Mouse (Mus musculus) urinary bladder, postnatal 14 days (tissue): ENCODE data around the gene Plcd4.
"Not testable (repeated sequence)": the region's sequence is repeated elsewhere in the genome, so short reads cannot be mapped to it uniquely, and the experiment has no call there.

Experiments used
- DNase-seq: peaks from one replicate; pipeline ENCODE4 v3.0.0; 2021; ENCODE audit warnings: low spot score

Gene Plcd4

DNA sequence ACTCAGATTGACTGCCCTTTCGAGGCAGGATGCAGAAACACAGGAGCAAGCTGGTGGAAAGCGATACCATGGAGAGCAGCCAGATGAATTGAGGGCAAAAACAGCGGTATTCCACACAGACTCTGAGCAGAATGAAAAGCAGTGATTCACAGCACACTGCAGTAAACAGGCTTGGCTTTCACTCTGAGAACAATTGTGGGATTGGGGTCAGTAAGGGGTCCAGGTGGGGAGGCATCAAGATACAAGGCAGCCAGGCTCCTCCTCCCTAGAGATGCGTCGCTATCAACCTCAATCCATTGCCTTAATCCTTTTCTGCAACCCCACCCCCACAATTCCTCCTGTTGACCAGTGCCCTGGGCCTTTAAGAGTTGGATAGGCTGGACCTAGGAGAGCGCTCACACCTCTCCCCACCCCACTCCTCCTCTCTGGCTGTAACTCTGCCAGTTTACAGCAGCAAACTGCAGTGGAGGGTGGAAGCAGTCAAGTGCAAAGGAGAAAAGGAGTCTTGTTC, at the start of gene Plcd4:
TSS of gene Plcd4 (plus strand) at position 438 of the 511 bp plus-strand sequence.
- no peak for DNase-seq

DNA sequence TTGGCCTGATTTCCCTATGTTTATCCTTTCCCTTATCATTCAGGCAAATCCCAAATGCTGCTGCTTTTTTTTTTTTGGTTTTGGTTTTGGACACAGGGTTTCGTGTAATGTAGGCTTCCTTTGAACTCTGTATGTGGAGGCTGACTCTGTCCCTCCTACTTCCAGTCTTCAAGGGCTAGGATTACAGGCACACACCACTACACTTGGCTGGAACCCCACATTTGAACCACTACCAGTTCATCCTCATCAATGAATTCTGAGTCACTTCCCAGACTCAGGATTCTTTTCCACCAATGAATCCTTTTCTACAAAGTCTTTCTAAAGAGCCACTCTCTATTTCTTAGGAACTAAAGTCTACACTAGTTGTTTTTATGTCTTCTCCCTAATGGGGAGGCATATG, 41.6 kb upstream of the Plcd4 start:
- no peak for DNase-seq

DNA sequence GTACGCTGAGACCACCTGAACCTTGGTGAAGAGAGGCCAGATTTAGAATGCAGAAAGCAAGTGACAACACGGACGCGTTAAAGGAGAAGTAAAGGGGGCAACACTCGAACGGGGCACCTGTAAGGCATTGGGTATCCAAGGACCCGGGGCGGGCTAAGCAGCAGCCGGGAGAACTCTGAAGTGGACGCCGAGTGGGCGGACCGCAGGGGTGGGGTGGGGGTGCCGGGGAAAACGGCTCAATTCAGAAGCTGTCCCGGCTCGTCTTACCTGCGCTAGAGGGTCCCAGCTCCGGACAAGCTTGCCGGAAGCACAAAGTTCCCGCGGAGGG, 37.3 kb upstream of the Plcd4 start:
- DNase-seq: no peak

DNA sequence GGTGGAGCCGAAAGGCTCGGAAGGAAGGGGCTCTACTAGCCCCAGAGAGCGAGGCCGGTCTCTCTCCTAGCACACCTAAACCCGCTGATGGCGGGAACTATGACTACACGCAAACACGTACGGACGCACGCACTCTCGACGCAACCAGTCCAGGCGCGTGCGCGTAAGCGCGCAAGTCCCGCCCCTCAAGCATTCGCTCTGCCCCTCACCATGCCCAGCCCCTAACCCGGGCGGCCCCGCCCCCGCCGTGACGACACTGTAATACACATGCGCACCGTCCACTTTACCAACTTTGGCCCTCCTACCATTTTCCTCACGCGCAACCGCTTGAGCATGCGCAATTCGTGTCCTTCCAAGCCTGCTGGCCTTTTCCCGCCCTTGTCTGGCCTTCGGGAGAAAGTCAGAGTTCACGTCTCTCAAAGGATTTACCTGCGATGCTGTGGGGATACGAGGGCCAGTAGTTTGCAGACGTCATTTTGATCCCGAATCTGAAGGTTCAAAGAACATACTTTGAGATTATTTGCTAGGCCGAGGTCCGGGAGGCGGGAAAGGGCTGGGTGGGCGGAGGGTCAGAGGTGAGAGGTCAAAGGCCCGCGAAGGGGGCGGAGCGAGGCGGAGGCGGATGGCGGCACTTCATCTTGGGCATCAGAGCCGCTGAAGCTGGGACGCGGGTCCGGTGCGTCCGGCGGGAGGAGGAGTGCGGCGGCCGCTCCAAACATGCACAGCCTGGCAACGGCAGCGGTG, 36.8 kb upstream of the Plcd4 start, which contains the start of gene Cnot9:
TSS of gene Cnot9 (plus strand) at position 338 of the 744 bp plus-strand sequence.
- DNase-seq: peak; percentile 100

DNA sequence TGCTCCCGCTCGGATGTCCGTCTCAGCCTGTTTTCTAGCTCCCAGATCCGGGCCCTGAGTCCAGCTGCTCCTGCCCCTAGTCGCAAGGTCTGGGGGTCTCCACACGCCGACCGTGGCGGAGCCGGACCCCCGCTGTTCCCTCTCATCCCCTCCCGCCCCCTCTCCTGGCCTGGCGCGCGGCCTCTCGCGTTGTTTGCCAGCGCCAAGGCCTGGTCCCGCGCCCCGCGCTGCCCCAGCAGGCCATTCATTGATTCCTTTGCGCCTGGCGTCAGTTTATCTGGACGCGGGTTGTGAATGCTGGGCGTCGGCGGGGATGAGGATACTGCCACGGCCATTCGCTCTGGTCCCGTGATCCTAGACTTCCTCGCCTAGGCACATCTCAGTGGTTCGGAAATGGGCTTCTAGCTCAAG, 36.2 kb upstream of the Plcd4 start:
- DNase-seq: peak; percentile 53

DNA sequence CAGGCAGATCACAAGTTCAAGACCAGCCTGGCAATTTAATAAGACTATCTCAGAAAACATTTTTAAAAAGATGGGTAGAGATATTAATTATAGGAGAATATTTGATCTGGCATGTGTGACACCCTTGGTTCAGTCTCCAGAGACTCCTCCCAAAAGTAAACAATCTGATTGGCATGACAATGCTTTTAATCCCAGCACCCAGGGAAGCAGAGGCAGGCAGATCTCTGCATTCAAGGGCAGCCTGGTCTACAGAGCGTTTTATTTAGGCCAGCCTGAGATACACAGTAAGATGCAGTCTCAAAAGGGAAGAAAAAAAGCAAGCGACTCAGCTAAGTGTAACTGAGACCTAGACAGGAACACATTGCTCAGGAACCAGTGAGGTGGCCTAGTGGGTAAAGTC, 34.9 kb upstream of the Plcd4 start:
- DNase-seq: no peak

DNA sequence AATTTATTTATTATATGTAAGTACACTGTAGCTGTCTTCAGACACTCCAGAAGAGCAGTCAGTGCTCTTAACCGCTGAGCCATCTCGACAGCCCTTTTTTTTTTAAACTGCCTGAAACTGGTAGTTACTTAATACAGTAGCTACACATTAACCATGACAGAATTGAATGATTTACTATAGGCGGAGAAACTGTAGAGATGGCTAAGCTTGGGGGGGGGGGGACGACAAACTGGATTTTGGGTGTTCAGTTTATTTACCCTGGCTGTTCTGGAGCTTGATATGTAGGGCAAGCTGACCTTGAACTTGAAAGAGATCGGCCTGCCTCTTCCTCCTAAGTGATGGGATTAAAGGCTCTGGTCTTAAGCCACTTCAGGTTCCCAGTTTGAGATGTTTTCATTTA, 31.4 kb upstream of the Plcd4 start:
- DNase-seq: no peak

DNA sequence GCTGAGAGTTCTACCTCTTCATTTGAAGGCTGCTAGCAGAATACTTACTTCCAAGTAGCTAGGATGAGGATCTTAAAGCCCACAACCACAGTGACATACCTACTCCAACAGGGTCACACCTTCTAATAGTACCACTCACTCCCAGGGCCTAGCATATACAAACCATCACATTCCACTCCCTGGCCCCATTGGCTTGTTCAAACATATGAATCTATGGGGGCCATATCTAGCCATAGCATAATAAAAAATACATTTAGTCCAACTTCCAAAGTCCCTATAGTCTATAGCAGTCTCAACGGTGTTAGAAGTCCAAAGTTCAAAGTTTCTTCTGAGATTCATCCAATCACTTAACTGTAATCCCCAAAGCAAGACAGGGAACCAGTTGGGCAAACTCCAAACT, 29.7 kb upstream of the Plcd4 start:
- not testable (repeated sequence) for DNase-seq

DNA sequence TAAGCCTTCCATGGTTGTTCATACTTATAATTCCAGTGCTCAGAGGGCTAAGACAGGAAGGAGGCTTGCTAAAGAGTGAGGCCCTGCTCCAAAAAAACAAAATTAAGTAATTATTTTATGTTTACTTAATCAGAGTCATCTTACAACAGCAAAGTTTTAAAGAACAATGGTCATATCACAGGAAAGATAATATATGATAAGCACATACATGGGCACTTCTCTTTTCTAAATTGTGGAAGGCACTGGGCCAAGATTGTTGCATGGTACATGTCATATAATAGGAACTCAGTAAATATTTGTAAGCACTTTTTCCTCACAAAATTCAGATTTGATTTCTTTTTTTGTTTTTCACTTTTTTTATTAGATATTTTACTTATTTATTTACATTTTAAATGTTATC, 22.8 kb upstream of the Plcd4 start:
- no peak for DNase-seq

DNA sequence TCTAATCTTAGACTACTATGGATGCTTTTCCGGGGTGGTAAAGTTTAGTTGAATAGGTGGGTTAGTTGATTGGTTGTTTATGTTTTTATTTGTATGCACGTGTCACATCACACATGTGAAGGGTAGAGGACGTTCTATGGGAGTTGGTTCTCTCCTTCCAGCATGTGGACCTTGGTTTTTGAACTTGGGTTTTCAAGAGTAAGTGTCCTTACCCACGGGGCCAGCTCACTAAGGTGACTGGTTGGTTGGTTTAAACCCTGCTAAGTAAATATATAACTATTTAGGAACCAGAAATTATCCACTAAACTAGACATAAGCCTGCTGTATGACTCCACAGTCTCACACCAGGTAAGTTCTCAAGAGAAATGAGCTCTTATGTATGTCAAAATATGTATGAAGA, 17.9 kb upstream of the Plcd4 start:
- no peak for DNase-seq

DNA sequence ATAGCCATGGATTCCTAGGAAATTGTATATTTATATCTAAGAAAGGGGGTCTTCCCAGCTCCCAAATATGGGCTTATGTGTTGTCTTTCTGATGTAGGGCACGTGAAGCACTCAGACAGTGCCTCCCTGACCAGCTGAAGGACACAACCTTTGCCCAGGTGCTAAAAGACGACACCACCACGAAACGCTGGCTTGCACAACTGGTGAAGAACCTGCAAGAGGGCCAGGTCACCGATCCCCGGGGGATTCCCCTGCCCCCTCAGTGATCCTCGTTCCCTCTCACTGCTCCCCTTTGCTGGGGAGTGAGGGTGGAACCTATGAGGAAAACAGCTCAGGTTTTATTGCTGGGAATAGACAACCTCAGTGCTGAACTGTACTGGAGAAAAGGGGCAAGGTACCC, 14.1 kb upstream of the Plcd4 start:
- no peak for DNase-seq

DNA sequence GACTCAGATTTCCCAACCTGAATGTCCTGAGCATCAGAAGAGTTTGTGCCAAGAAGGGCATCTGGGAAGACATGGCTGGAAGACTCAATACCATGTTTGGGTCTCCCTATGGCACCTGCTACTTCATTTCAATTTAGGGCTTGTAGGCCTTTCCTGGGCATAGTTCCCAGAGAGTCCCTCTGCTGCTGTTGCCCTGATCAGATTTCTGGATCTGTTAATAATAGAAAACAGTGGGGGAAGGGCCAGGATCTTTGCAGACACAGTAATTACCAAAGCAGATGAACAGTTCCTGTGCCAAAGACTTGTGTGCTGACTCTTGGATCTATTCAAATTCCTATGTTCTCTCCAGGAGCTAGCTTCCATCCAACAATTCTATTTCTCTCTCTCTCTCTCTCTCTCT, 4.0 kb upstream of the Plcd4 start:
- DNase-seq: no peak

DNA sequence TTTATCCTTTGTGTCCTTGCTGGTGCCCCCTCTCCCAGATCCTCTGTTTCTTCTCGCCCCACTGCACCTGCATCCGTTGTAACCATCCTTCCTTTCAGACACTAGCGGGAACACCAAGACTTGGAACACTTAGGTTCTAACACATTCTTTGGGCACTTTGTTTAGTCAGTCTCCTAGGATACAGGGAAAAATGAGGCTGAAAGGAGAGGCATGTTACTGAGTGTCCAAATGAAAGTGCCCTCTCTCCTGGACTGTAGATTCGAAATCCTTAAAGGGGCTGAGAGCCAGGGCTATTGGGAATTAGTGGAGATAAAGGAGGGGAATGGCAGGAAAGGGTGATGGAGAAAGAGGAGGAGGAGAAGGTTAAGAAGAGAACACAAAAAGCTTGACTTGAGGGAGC, 1.5 kb downstream of the Plcd4 start, which contains the start of gene Usp37:
TSS of gene Usp37 (minus strand) at position 101 of the 400 bp plus-strand sequence.
- no peak for DNase-seq

DNA sequence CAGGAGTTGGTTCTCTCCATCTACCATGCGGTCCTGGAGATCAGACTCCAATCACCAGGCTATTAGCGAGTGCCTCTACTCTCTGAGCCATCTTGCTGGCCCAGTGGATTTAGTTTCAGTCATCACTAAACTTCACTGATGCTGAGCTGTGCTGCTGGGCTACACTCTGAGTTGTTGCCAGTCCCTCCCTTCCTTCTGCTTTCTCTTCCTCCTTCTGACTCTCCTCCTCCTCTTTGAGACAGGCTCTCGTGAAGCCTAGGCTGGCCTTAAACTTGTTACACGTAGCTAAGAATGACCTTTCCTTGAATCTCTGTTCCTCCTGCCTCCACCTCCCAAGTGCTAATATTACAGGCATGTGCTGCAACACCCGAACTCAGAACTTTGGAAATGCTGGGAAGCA, 16.4 kb downstream of the Plcd4 start:
- DNase-seq: no peak

DNA sequence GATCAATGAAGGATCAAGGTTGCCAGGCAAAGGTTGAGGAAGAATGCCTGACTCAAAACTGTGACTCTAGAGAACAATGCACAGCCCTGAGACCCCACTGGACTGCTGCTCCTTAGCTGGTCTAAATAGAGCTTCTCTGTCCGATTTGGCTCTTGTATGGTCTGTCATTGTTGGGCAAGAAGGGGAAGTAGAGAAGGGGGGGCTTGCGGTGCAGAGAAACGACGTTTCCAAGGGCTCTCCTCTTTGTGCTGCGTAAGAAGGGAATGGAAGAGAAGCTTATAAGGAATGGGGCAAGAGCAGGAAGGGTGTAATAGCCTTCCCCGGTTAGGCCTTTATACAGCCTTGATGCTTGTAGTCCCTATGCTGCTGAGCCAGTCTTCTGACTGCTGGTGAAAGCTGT, 23.1 kb downstream of the Plcd4 start:
- DNase-seq: no peak

DNA sequence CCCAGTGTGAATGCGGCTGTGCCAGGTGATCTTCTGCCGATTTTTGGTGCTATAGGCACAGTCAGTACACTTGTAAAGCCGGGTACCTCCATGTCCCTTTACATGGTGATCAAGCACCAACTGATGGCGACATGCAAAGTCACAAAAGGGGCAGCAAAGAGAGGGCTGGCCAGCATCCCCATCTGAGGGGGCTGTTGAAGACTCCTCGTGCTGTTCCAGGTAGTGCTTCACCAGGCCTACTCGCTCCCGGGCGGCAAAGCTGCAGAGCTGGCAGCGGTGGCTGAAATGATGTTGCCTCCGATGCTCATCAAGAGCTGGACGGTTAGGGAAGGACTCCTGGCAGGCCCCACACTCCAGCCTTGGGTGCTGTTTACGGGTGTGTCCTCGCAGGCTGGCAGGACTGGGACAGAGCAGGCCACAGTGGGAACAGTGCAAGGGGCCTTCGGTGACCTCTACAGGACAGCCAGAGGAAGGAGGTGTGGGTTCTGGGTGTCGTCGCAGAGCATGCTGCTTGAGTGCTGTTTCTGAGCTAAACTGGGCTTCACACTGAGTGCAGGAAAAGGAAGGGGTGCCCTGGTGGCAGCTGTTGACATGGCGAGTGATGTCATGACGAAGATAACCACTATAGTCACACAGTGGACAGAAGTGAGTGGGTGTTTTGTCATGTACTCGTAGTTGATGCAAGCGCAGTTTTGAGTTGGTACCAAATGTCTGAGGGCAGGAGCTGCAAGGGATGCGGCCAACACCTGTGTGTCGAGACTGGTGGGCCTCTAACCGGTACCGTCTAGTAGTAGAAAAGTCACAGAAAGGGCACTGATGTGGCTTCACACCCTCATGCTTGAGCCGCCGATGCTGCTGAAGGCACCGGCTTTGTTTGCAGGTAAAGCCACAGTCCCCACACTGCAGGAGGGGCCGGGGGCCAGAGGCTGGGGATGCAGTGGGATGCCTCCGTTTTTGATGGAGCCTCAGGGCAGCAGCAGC, 27.3 kb downstream of the Plcd4 start:
- no peak for DNase-seq

DNA sequence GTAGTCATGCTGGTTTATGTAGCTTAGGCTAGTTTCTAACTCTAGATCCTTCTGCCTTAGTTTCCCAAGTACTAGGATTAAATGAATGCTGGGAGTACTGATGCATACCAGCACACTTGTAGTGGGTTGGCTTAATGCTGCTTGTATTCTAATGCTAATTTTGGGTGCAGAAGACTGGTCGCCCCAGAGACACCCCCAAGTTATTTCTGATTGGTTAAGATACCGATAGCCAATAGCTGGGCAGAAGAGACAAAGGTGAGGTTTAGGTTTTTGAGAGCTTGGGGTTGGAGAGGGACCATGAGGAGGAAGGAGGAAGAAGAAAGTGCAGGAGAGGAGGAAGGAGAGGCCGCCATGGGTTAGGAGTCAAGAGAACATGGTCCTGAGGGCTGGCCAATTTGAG, 39.9 kb downstream of the Plcd4 start:
- no peak for DNase-seq

DNA sequence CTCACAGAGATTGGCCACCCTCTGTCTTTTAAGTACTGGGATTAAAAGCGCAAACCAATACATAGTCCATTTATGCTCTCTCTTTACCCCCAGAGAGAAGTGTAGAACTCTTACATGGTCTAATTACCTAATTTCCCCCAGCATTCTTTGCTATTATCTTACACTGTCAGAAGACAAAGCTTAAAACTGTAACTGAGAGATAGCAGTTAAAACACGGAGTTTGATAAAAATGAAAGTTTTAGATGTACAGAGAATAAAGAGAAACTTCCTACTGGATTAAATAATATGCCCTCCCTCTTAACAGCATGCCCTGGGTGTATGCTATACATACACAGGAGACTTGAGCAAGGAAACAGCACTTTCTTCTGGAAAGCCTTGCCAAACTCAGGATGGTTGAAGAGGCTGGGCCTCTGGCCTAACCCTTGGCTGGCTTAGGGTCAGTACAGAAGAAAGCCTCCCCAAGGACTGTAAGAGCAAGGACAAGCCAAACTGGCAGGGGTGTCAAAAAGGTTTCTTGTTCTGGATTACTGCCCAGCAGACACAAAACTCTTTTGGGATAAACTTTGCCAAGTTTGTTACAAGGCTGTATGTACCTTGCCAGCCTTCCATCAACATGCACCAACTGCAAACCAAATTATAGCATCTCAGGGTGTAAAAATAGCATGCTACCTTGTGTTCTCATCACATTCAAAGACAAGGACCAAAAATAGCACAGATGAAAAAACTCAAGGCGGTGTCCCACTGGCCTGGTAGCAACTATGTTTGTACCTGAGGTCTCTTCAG, 42.1 kb downstream of the Plcd4 start:
- no peak for DNase-seq

DNA sequence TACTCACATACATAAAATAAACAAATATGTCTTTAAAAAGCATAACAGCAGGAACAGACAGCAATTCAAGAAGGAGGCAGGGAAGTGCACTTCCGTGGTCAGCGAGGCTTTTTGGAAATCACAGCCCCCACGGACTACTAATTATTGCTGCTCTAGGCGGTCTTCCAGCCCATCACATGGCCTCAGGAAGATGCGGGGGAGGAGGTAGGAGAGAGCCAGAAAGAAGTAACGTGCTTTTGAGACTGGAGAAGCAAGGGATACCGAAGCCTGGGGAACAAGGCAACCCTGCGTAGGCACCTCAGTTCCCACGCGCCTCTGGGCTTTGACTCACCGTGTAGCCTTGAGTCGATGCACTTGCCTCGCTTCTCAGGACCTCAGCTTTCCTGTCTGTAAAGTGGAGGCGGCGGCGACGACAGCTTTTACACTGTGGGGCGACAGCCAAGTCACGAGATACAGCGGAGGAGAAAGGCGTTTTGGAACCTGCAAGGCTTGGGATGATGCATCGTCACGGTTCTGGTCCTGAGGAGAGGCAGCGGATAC, 44.6 kb downstream of the Plcd4 start:
- DNase-seq: no peak

DNA sequence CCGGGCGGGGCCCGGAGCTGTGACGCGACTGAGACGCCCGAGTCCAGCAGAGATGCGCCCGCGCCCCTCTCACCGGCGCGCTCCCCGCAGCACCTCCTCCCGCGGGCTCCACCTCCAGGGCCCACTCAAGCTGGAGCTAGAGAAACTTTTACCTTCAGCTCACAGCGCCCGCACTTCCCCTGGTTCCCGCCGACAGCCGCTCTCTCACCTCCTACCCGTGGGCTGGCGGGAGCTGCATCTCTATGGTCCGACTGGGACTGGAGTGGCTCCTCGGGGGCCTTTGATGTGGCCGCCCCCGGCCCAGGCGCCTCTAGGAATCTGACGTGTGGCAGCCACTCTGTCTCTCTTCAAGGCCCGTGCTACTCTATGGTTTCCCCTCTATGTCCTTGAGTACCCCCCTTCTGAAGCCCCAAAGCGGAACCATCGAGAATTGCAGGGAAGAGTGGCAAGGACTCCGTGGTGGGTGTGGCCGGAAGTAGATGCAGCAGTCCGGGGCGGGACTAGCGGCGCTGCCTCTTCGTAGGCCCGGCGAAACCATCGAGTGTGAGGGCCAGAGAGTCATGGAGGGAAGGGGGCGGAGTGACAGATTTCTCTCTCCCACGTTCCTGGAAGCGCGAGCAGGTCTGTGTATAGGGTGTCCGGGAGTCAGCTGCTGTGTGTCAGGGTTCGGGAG, 45.2 kb downstream of the Plcd4 start, which contains the start of the genes Zfp142 and Bcs1l:
TSS of gene Zfp142 (minus strand) at position 474 of the 673 bp plus-strand sequence.
TSS of gene Bcs1l (plus strand) at position 517 of the 673 bp plus-strand sequence.
- peak; percentile 99 for DNase-seq

DNA sequence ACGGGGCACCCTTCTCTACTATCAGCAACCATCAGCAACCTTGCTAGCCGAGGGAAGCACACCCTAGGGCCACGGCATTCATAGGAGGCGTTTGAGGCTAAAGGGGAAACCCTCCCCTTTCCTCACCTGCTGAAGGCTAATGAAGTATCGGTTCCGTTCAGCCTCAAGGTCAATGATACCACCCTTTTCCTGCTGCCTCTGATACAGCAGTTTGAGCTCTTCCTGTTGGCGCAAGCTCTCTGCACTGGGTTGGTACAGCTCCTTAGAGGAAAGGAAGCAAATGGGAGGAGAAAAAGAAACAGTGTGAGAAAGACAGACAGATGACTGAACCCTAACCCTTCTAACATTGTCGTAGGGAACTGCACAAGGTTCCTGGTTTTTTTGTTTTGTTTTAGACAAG, 51.7 kb downstream of the Plcd4 start:
- DNase-seq: no peak
